Mouse (Mus musculus): ENCODE measurements at regions not wholly inside any gene's neighbourhood (a gene's known extent, or its start where the extent isn't known, plus 50 kb on each side); places are given as distances from the start of the nearest gene placed in this dataset.
A peak's percentile ranks its signal among the peaks of the same experiment; 100 is the strongest.

GRCm38 (mm10) chr2:46360049-46360712, 1243.0 kb upstream of the Zeb2 start:
- no peak for DNase-seq (ENCODE audit: low read depth, low spot score)

GRCm38 (mm10) chr2:46358225-46358624, 1241.0 kb upstream of the Zeb2 start:
- DNase-seq (ENCODE audit: low read depth, low spot score) = no peak

GRCm38 (mm10) chr2:46356651-46357050, 1239.5 kb upstream of the Zeb2 start:
- no peak for DNase-seq (ENCODE audit: low read depth, low spot score)

- DNase-seq (ENCODE audit: low read depth, low spot score) = no peak
Measured at GRCm38 (mm10) chr2:46340694-46341093, 1223.5 kb upstream of the Zeb2 start.

GRCm38 (mm10) chr2:46316666-46317065, 1199.5 kb upstream of the Zeb2 start:
- no peak for DNase-seq (ENCODE audit: low read depth, low spot score)

GRCm38 (mm10) chr2:46315243-46315642, 1198.0 kb upstream of the Zeb2 start:
- no peak for DNase-seq (ENCODE audit: low read depth, low spot score)

- DNase-seq (ENCODE audit: low read depth, low spot score) = peak; percentile 8
Measured at GRCm38 (mm10) chr2:46307582-46308153, 1190.5 kb upstream of the Zeb2 start.

GRCm38 (mm10) chr2:46302627-46303026, 1185.4 kb upstream of the Zeb2 start:
- DNase-seq (ENCODE audit: low read depth, low spot score) = peak; percentile 42

GRCm38 (mm10) chr2:46297274-46297843, 1180.2 kb upstream of the Zeb2 start:
- DNase-seq (ENCODE audit: low read depth, low spot score) = no peak

GRCm38 (mm10) chr2:46283929-46284598, 1166.9 kb upstream of the Zeb2 start:
- no peak for DNase-seq (ENCODE audit: low read depth, low spot score)

GRCm38 (mm10) chr2:46280822-46281221, 1163.6 kb upstream of the Zeb2 start:
- DNase-seq (ENCODE audit: low read depth, low spot score) = no peak

- DNase-seq (ENCODE audit: low read depth, low spot score) = no peak
Measured at GRCm38 (mm10) chr2:46261618-46262017, 1144.4 kb upstream of the Zeb2 start.

GRCm38 (mm10) chr2:46251562-46251961, 1134.4 kb upstream of the Zeb2 start:
- DNase-seq (ENCODE audit: low read depth, low spot score) = no peak

- DNase-seq (ENCODE audit: low read depth, low spot score) = no peak
Measured at GRCm38 (mm10) chr2:46245717-46246116, 1128.5 kb upstream of the Zeb2 start.

- no peak for DNase-seq (ENCODE audit: low read depth, low spot score)
Measured at GRCm38 (mm10) chr2:46244697-46245096, 1127.5 kb upstream of the Zeb2 start.

GRCm38 (mm10) chr2:46242806-46243205, 1125.6 kb upstream of the Zeb2 start:
- no peak for DNase-seq (ENCODE audit: low read depth, low spot score)

- no peak for DNase-seq (ENCODE audit: low read depth, low spot score)
Measured at GRCm38 (mm10) chr2:46239874-46240273, 1122.7 kb upstream of the Zeb2 start.

GRCm38 (mm10) chr2:46230791-46231450, 1113.7 kb upstream of the Zeb2 start:
- DNase-seq (ENCODE audit: low read depth, low spot score) = no peak

GRCm38 (mm10) chr2:46218336-46218957, 1101.3 kb upstream of the Zeb2 start:
- DNase-seq (ENCODE audit: low read depth, low spot score) = no peak

- no peak for DNase-seq (ENCODE audit: low read depth, low spot score)
Measured at GRCm38 (mm10) chr2:46199341-46199740, 1082.1 kb upstream of the Zeb2 start.

- DNase-seq (ENCODE audit: low read depth, low spot score) = no peak
Measured at GRCm38 (mm10) chr2:46187265-46187888, 1070.2 kb upstream of the Zeb2 start.

All from CD4-positive, CD25-positive, alpha-beta regulatory T cell, adult 2 months (primary cell).